Mouse (Mus musculus) heart, adult 2 months (tissue): Measurements from ENCODE around the gene Bloc1s5. TPM values are rescaled to one million over a fixed set of nuclear protein-coding genes. Genes with fewer than 3 reads are reported as not detected.

Source experiments
- DNase-seq, 2 experiments: peaks; one replicate each; pipeline ENCODE4 v3.0.0; 2021
- H3K27ac ChIP-seq: fragments of 200-600 bp; 2 replicates; pipeline ENCODE4 v1.8.1; 2022
- H3K27me3 ChIP-seq: fragments of 200-500 bp; 2 replicates; pipeline ENCODE4 v1.6.1; 2012; ENCODE audit warnings: mild to moderate bottlenecking, low read length, inconsistent platforms, mixed read lengths; ENCODE audit not compliant: control insufficient read depth, insufficient read depth
- H3K36me3 ChIP-seq: fragments of 200-500 bp; 2 replicates; pipeline ENCODE4 v1.6.1; 2012; ENCODE audit warnings: low read length, inconsistent platforms; ENCODE audit not compliant: control insufficient read depth, insufficient read depth
- H3K4me1 ChIP-seq: fragments of 200-500 bp; 2 replicates; pipeline ENCODE4 v1.6.1; 2011; ENCODE audit warnings: low read length; ENCODE audit not compliant: control insufficient read depth, insufficient read depth
- H3K4me3 ChIP-seq: fragments of 200-600 bp; 2 replicates; pipeline ENCODE4 v1.8.1; 2022
- H3K79me2 ChIP-seq: fragments of 200-500 bp; replicated peaks from 2 replicates; pipeline ENCODE4 v1.6.1; 2012; ENCODE audit warnings: mild to moderate bottlenecking, inconsistent platforms, low read length, moderate library complexity, mixed read lengths; ENCODE audit not compliant: control insufficient read depth, insufficient read depth
- H3K9ac ChIP-seq: fragments of 200-500 bp; 2 replicates; pipeline ENCODE4 v1.6.1; 2012; ENCODE audit warnings: low read depth, mild to moderate bottlenecking, control low read depth, inconsistent platforms, low read length, mixed read lengths
- CTCF ChIP-seq: fragments of 200-600 bp; IDR thresholded peaks from 2 replicates; pipeline ENCODE4 v1.8.1; 2022; ENCODE audit warnings: antibody characterized with exemption, mild to moderate bottlenecking, moderate library complexity
- EP300 ChIP-seq: fragments of 200-500 bp; IDR thresholded peaks from 2 replicates; pipeline ENCODE4 v1.6.1; 2011; ENCODE audit warnings: low read depth, low read length, control low read depth; ENCODE audit not compliant: insufficient read depth
- POLR2A ChIP-seq: fragments of 200-500 bp; IDR thresholded peaks from 2 replicates; pipeline ENCODE4 v1.6.1; 2011; ENCODE audit warnings: mild to moderate bottlenecking, low read depth, low read length, control low read depth; ENCODE audit not compliant: insufficient read depth
- WGBS: fragments of 180-500 bp; shearing (Covaris S2); methylation state at CpG from one replicate; pipeline ENCODE4 v1.1.7; 2018; 5-methylcytosine and 5-hydroxymethylcytosine counted together
- intact Hi-C: fragments of 180-260 bp; cut with DNase I; formaldehyde crosslinking; loops from one replicate; pipeline ENCODE4 v1.15.1; 2025
- polyA plus RNA-seq: library from polyadenylated mRNA; depleted of rRNA; stranded (reverse); fragments of >200 nt; gene quantifications from 2 replicates; pipeline ENCODE4 v1.2.3, GENCODE M21; 2012
- total RNA-seq, 2 experiments: library from RNA; stranded (reverse); gene quantifications; 2 replicates each; pipeline ENCODE4 v1.2.3; 2021

Bloc1s5 gene
- total and polyA plus RNA-seq, 3 experiments, result 5.2 to 12.0 (median 10.5) TPM

DNA sequence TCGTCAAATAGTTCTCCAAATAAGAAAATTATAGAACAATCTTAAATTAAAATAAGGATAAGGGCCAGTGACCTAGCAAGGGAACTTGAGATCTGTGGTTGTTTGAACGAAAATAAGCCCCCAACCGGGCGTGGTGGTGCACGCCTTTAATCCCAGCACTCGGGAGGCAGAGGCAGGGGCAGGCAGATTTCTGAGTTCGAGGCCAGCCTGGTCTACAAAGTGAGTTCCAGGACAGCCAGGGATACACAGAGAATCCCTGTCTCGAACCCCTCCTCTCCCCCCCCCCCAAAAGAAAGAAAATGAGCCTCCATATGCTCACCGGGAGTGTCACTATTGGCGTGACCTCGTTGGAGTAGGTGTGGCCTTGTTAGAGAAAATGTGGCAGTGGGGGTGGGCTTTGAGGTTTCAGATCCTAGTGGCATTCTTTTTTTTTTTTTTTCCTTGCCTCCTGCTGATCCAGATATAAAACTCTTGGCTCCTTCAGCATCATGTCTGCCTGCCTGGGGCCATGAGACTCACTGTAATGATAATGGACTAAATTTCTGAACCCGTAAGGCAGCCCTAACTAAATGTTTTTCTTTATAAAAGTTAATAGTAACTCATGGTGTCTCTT lies 24.7 kb upstream of the Bloc1s5 start:
- H3K9ac ChIP-seq, result no peak overlapping the region

GRCm38 (mm10) chr13:38658528-38659280 lies 23.8 kb upstream of the Bloc1s5 start, which contains the start of gene Eef1e1:
Gene Eef1e1, minus strand, starts transcription at chr13:38659058.
- under 1% methylated on average over 59 of the region's 59 CpGs for WGBS
- Histone ChIP-seq H3K27me3 (no peaks in the 10 kb centered on the region), H3K27ac (peak within 1 kb of the TSS; percentile 47), H3K36me3 (no peaks in the 10 kb centered on the region), H3K79me2 (no peaks in the 10 kb centered on the region), H3K4me3 (peak within 1 kb of the TSS; percentile 87), H3K9ac (peak within 1 kb of the TSS; percentile 82), H3K4me1 (peaks cover 3% of the 10 kb centered on the region)
- peak; percentile 96 to 97 for DNase-seq
- peak; percentile 85 for TF ChIP-seq CTCF
- peak; percentile 42 for TF ChIP-seq POLR2A
- TF ChIP-seq EP300, result 0 out of 2 replicates have a peak, but pooled peaks have one; percentile 3
- intact Hi-C loops, result no loop called here

More for the DNA sequence above, 24.7 kb upstream of the Bloc1s5 start:
- Histone ChIP-seq H3K27me3 (no peaks in the 10 kb centered on the region), H3K36me3 (no peaks in the 10 kb centered on the region), H3K4me1 (peaks cover 3% of the 10 kb centered on the region), H3K4me3 (no peak overlapping the region; the same call in 1 of the 2 replicates), H3K79me2 (no peaks in the 10 kb centered on the region), H3K27ac (no peak overlapping the region)
- TF ChIP-seq EP300, result no peak
- no peak for TF ChIP-seq CTCF
- no peak for TF ChIP-seq POLR2A
- 92% methylated on average over 12 of the region's 12 CpGs for WGBS
- DNase-seq, result no peak
- intact Hi-C loops, result no loop called here

DNA sequence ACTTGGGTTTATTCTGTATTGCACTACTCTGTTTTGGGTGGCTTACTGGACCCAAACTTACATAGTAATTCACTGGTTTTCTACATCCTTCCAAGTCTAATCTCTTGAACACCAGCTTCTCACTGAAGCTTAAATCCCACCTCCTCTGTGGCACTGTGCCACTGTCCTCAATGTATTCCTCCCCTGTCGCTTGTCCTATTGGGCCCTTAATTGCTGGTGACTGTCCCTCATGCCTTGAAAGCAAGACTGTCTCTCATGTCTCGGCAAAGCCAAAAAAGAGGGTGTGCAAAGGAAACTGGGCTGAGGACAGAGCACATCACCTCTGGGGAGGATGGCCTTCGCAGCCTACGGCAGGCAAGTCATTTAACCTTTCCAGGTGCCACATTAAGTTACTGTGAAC lies 23.0 kb upstream of the Bloc1s5 start:
- Histone ChIP-seq H3K9ac (no peak overlapping the region), H3K27me3 (no peaks in the 10 kb centered on the region), H3K4me3 (peak overlapping the region; percentile 87; the same call in 1 of the 2 replicates), H3K4me1 (peaks cover 3% of the 10 kb centered on the region), H3K27ac (no peak overlapping the region), H3K36me3 (no peaks in the 10 kb centered on the region), H3K79me2 (no peaks in the 10 kb centered on the region)
- intact Hi-C loops, result loop anchor here (2.0 kb wide), 1 partner anchor 17 kb away; no protein-coding TSS in a partner anchor
- WGBS, result 39% methylated on average over 4 of the region's 4 CpGs
- DNase-seq, result no peak
- TF ChIP-seq POLR2A, result no peak
- no peak for TF ChIP-seq EP300
- no peak for TF ChIP-seq CTCF

DNA sequence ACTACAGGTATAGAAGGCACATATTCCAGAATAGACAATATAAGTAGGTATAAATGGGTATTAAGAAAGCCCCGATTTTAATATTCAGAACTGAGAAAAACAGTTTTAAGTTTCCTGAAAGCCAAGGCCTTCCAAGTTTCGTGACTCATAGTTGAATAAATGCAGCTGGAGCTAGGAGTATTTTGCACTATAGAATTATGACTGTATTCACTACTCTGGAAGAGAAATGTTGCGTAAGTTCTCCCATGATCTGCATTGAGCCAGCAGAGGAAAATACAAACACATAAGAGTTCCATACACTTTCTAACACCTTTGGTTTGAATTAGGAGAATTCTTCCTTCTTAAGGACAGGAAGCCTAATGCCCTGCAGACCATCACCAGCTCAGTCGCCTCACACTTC lies 15.4 kb upstream of the Bloc1s5 start:
- H3K9ac ChIP-seq, result no peak overlapping the region
- TF ChIP-seq POLR2A (no peak), EP300 (no peak), CTCF (no peak)
- DNase-seq, result no peak
- H3K79me2 ChIP-seq, result no peaks in the 10 kb centered on the region
- no peaks in the 10 kb centered on the region for H3K4me1 ChIP-seq
- H3K27ac ChIP-seq, result no peak overlapping the region
- intact Hi-C loops, result no loop called here
- no peaks in the 10 kb centered on the region for H3K36me3 ChIP-seq
- no peaks in the 10 kb centered on the region for H3K27me3 ChIP-seq
- H3K4me3 ChIP-seq, result no peak overlapping the region
- 87% methylated on average over 4 of the region's 4 CpGs for WGBS

DNA sequence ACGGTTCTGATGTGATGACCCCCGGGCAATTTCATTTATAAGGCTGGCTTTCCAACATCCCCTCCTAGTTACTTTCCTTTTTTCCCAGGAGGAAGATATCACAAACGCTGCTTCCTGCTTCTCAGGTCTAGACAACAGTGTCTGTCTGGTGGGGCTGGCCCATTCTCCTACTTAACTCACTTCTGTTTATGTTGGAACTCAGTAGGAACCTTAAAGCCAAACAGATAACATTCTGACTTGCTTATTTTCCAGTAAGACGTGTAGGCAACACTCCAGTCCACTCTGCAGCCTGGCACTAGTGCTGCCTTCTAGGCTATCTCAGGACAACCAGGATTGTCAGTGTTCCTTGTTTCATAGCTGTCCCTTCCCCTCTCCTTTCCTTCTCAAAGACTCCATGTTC lies 14.2 kb upstream of the Bloc1s5 start:
- H3K27me3 ChIP-seq, result no peaks in the 10 kb centered on the region
- H3K36me3 ChIP-seq, result peaks cover 1% of the 10 kb centered on the region; the same call in 1 of the 2 replicates
- TF ChIP-seq POLR2A, result no peak
- TF ChIP-seq CTCF, result no peak
- TF ChIP-seq EP300, result no peak
- no peaks in the 10 kb centered on the region for H3K79me2 ChIP-seq
- DNase-seq, result no peak
- WGBS, result 30% methylated on average over 4 of the region's 4 CpGs
- H3K9ac ChIP-seq, result no peak overlapping the region
- H3K4me3 ChIP-seq, result no peak overlapping the region
- intact Hi-C loops, result no loop called here
- no peaks in the 10 kb centered on the region for H3K4me1 ChIP-seq
- no peak overlapping the region for H3K27ac ChIP-seq

- Histone ChIP-seq H3K27ac (no peak overlapping the region), H3K36me3 (peaks cover 6% of the 10 kb centered on the region; the same call in 1 of the 2 replicates), H3K79me2 (no peaks in the 10 kb centered on the region), H3K4me3 (no peak overlapping the region), H3K27me3 (no peaks in the 10 kb centered on the region), H3K9ac (no peak overlapping the region), H3K4me1 (no peaks in the 10 kb centered on the region)
- WGBS, result 70% methylated on average over 5 of the region's 5 CpGs
- TF ChIP-seq CTCF, result no peak
- no peak for TF ChIP-seq EP300
- no peak for TF ChIP-seq POLR2A
- no peak for DNase-seq
- intact Hi-C loops, result loop anchor here (2.0 kb wide), 1 partner anchor 15 kb away; no protein-coding TSS in a partner anchor
Measured at GRCm38 (mm10) chr13:38641414-38641813, 6.5 kb upstream of the Bloc1s5 start.
